Mouse (Mus musculus): Measurements from ENCODE around the gene Pxylp1. TPM values are rescaled to one million over a fixed set of nuclear protein-coding genes. Genes with fewer than 3 reads are reported as not detected.

The Pxylp1 gene
- total RNA-seq, 1 experiment: 3.6 TPM

DNA sequence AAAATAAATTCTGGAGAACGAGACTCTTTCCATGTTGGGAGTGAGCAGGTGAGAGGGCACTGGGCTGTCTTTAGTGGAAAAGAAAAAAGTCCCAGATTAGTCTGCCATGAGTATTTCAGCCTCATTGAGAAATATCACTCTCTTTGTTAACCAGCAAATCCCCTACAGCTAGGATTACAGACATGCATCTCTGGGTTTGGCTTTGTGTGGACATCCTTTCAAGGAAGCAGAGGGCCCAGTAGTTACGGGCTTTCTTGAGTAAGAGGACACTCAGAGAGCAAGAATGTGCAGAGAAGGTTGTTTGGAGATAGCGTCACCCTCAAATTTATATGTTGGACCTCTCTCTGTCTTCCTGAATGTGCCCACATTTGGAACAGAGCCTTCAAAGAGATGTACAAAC is 102.6 kb downstream of the Pxylp1 start:
- H3K27ac ChIP-seq (ENCODE audit: insufficient read depth, low read depth, low read length, poor library complexity, severe bottlenecking): no peak overlapping the region
- no peak overlapping the region for H3K4me3 ChIP-seq (ENCODE audit: insufficient read depth in 1 of 2, low read depth in 1 of 2, low read length in 2 of 2, poor library complexity in 1 of 2, severe bottlenecking in 1 of 2)
- H3K36me3 ChIP-seq (ENCODE audit: control insufficient read depth, insufficient read depth, low read length, poor library complexity, severe bottlenecking): no peaks in the 10 kb centered on the region
- TF ChIP-seq CHD2 (IDR thresholded peaks at IDR 0.05; ENCODE audit: low read depth, low read length) (no peak), ZC3H11A (IDR thresholded peaks at IDR 0.05; ENCODE audit: borderline replicate concordance, low read depth, low read length) (no peak), HCFC1 (IDR thresholded peaks at IDR 0.05; ENCODE audit: borderline replicate concordance, insufficient read depth, low read length) (no peak), MAFK (IDR thresholded peaks at IDR 0.05; ENCODE audit: insufficient read depth, low read depth, low read length) (no peak), ZNF384 (IDR thresholded peaks at IDR 0.05; ENCODE audit: low read depth, low read length) (no peak)
- no peak overlapping the region for H3K9ac ChIP-seq (ENCODE audit: insufficient read depth, low read depth, low read length, poor library complexity, severe bottlenecking)
- DNase-seq (ENCODE audit: low read depth, low spot score): no peak
- in situ Hi-C loops (cut with MboI; ENCODE audit: low sequenced_read_pairs in 2 of 2, unreplicated experiment in 2 of 2): no loop called here
- no peaks in the 10 kb centered on the region for H3K9me3 ChIP-seq (ENCODE audit: control insufficient read depth, insufficient read depth, low read depth, low read length)
- H3K4me1 ChIP-seq (ENCODE audit: control insufficient read depth in 2 of 2, insufficient read depth in 2 of 2, low read length in 2 of 2, poor library complexity in 1 of 2): no peaks in the 10 kb centered on the region; a peak in 1 of 4 replicates

GRCm38 (mm10) chr9:96787797-96788196 is 104.7 kb downstream of the Pxylp1 start:
- H3K4me3 ChIP-seq (ENCODE audit: insufficient read depth in 1 of 2, low read depth in 1 of 2, low read length in 2 of 2, poor library complexity in 1 of 2, severe bottlenecking in 1 of 2): no peak overlapping the region
- H3K9ac ChIP-seq (ENCODE audit: insufficient read depth, low read depth, low read length, poor library complexity, severe bottlenecking): no peak overlapping the region
- H3K36me3 ChIP-seq (ENCODE audit: control insufficient read depth, insufficient read depth, low read length, poor library complexity, severe bottlenecking): no peaks in the 10 kb centered on the region
- no peak for DNase-seq (ENCODE audit: low read depth, low spot score)
- H3K9me3 ChIP-seq (ENCODE audit: control insufficient read depth, insufficient read depth, low read depth, low read length): no peaks in the 10 kb centered on the region
- in situ Hi-C loops (cut with MboI; ENCODE audit: low sequenced_read_pairs in 2 of 2, unreplicated experiment in 2 of 2): no loop called here
- TF ChIP-seq CHD2 (IDR thresholded peaks at IDR 0.05; ENCODE audit: low read depth, low read length) (no peak), ZNF384 (IDR thresholded peaks at IDR 0.05; ENCODE audit: low read depth, low read length) (no peak), HCFC1 (IDR thresholded peaks at IDR 0.05; ENCODE audit: borderline replicate concordance, insufficient read depth, low read length) (no peak)
- no peaks in the 10 kb centered on the region for H3K4me1 ChIP-seq (ENCODE audit: control insufficient read depth in 2 of 2, insufficient read depth in 2 of 2, low read length in 2 of 2, poor library complexity in 1 of 2)
- no peak overlapping the region for H3K27ac ChIP-seq (ENCODE audit: insufficient read depth, low read depth, low read length, poor library complexity, severe bottlenecking)

DNA sequence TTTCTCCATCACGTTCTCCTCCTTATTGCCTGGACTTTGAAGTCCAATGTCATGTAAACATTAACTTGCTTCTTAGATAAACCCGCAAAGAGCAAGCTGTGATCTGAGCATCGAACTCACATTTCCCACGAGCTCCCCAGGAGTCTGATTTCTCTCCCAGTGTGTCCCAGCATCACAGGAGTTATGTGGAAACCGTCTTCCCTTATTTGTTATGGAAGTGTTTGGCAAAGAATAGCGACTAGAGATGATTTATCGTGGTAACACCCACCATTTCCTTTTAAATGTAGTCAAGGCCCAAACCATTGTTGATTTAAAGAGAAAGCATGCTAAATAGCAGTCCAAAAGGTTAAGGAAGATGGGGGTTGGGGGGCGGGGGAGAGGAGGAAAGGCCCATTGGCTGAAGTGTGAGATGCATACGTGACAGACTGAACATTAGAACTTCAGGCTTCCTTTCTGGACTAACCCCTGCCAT is 106.6 kb downstream of the Pxylp1 start:
- H3K9ac ChIP-seq (ENCODE audit: insufficient read depth, low read depth, low read length, poor library complexity, severe bottlenecking): no peak overlapping the region
- no peak for TF ChIP-seq HCFC1 (IDR thresholded peaks at IDR 0.05; ENCODE audit: borderline replicate concordance, insufficient read depth, low read length)
- no peak for TF ChIP-seq CHD2 (IDR thresholded peaks at IDR 0.05; ENCODE audit: low read depth, low read length)
- TF ChIP-seq ZNF384 (IDR thresholded peaks at IDR 0.05; ENCODE audit: low read depth, low read length): no peak
- TF ChIP-seq ZC3H11A (IDR thresholded peaks at IDR 0.05; ENCODE audit: borderline replicate concordance, low read depth, low read length): no peak
- TF ChIP-seq MAFK (IDR thresholded peaks at IDR 0.05; ENCODE audit: insufficient read depth, low read depth, low read length): no peak
- no peaks in the 10 kb centered on the region for H3K9me3 ChIP-seq (ENCODE audit: control insufficient read depth, insufficient read depth, low read depth, low read length)
- H3K4me3 ChIP-seq (ENCODE audit: insufficient read depth in 1 of 2, low read depth in 1 of 2, low read length in 2 of 2, poor library complexity in 1 of 2, severe bottlenecking in 1 of 2): no peak overlapping the region
- DNase-seq (ENCODE audit: low read depth, low spot score): no peak
- H3K27ac ChIP-seq (ENCODE audit: insufficient read depth, low read depth, low read length, poor library complexity, severe bottlenecking): no peak overlapping the region
- no peaks in the 10 kb centered on the region for H3K36me3 ChIP-seq (ENCODE audit: control insufficient read depth, insufficient read depth, low read length, poor library complexity, severe bottlenecking)
- in situ Hi-C loops (cut with MboI; ENCODE audit: low sequenced_read_pairs in 2 of 2, unreplicated experiment in 2 of 2): no loop called here
- no peaks in the 10 kb centered on the region for H3K4me1 ChIP-seq (ENCODE audit: control insufficient read depth in 2 of 2, insufficient read depth in 2 of 2, low read length in 2 of 2, poor library complexity in 1 of 2)

- in situ Hi-C loops (cut with MboI; ENCODE audit: low sequenced_read_pairs in 2 of 2, unreplicated experiment in 2 of 2): no loop called here
- Histone ChIP-seq H3K36me3 (ENCODE audit: control insufficient read depth, insufficient read depth, low read length, poor library complexity, severe bottlenecking) (no peaks in the 10 kb centered on the region), H3K4me3 (ENCODE audit: insufficient read depth in 1 of 2, low read depth in 1 of 2, low read length in 2 of 2, poor library complexity in 1 of 2, severe bottlenecking in 1 of 2) (no peak overlapping the region), H3K27ac (ENCODE audit: insufficient read depth, low read depth, low read length, poor library complexity, severe bottlenecking) (no peak overlapping the region), H3K9ac (ENCODE audit: insufficient read depth, low read depth, low read length, poor library complexity, severe bottlenecking) (no peak overlapping the region), H3K4me1 (ENCODE audit: control insufficient read depth in 2 of 2, insufficient read depth in 2 of 2, low read length in 2 of 2, poor library complexity in 1 of 2) (no peaks in the 10 kb centered on the region), H3K9me3 (ENCODE audit: control insufficient read depth, insufficient read depth, low read depth, low read length) (no peaks in the 10 kb centered on the region)
- DNase-seq (ENCODE audit: low read depth, low spot score): no peak
- TF ChIP-seq HCFC1 (IDR thresholded peaks at IDR 0.05; ENCODE audit: borderline replicate concordance, insufficient read depth, low read length) (no peak), MAFK (IDR thresholded peaks at IDR 0.05; ENCODE audit: insufficient read depth, low read depth, low read length) (no peak), ZNF384 (IDR thresholded peaks at IDR 0.05; ENCODE audit: low read depth, low read length) (no peak), ZC3H11A (IDR thresholded peaks at IDR 0.05; ENCODE audit: borderline replicate concordance, low read depth, low read length) (no peak), CHD2 (IDR thresholded peaks at IDR 0.05; ENCODE audit: low read depth, low read length) (no peak)
These were observed 107.3 kb downstream of the Pxylp1 start for GRCm38 (mm10) chr9:96785187-96785586.

DNA sequence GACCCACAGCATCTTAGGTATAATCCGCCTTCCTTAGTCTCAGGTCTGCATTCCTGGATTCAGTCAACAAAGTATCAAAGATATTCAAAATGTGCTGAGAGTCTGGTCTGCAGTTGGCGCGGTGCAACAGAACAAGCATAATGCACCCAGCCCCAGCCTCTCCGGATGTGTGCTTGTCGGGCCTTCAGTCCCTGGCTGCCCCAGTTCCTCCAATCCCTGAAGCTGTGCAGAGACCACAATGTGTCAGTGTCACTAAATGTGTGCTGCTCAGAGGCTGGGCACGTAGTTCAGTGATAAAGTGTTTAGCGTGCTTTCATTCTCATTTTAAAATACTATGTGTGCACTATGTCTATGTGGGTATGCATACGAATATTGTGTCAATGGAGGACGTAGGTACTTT is 108.8 kb downstream of the Pxylp1 start:
- DNase-seq (ENCODE audit: low read depth, low spot score): no peak
- no peak for TF ChIP-seq MAFK (IDR thresholded peaks at IDR 0.05; ENCODE audit: insufficient read depth, low read depth, low read length)
- no peak for TF ChIP-seq CHD2 (IDR thresholded peaks at IDR 0.05; ENCODE audit: low read depth, low read length)
- no peak for TF ChIP-seq HCFC1 (IDR thresholded peaks at IDR 0.05; ENCODE audit: borderline replicate concordance, insufficient read depth, low read length)
- TF ChIP-seq ZC3H11A (IDR thresholded peaks at IDR 0.05; ENCODE audit: borderline replicate concordance, low read depth, low read length): no peak
- TF ChIP-seq ZNF384 (IDR thresholded peaks at IDR 0.05; ENCODE audit: low read depth, low read length): no peak
- Histone ChIP-seq H3K4me1 (ENCODE audit: control insufficient read depth in 2 of 2, insufficient read depth in 2 of 2, low read length in 2 of 2, poor library complexity in 1 of 2) (no peaks in the 10 kb centered on the region), H3K9ac (ENCODE audit: insufficient read depth, low read depth, low read length, poor library complexity, severe bottlenecking) (no peak overlapping the region), H3K9me3 (ENCODE audit: control insufficient read depth, insufficient read depth, low read depth, low read length) (no peaks in the 10 kb centered on the region), H3K4me3 (ENCODE audit: insufficient read depth in 1 of 2, low read depth in 1 of 2, low read length in 2 of 2, poor library complexity in 1 of 2, severe bottlenecking in 1 of 2) (no peak overlapping the region), H3K27ac (ENCODE audit: insufficient read depth, low read depth, low read length, poor library complexity, severe bottlenecking) (no peak overlapping the region), H3K36me3 (ENCODE audit: control insufficient read depth, insufficient read depth, low read length, poor library complexity, severe bottlenecking) (no peaks in the 10 kb centered on the region)
- in situ Hi-C loops (cut with MboI; ENCODE audit: low sequenced_read_pairs in 2 of 2, unreplicated experiment in 2 of 2): no loop called here

Measured in ES-E14 (cell line).